7 mouse cellular contexts compared by ENCODE assay signal in the genomic region with DNA sequence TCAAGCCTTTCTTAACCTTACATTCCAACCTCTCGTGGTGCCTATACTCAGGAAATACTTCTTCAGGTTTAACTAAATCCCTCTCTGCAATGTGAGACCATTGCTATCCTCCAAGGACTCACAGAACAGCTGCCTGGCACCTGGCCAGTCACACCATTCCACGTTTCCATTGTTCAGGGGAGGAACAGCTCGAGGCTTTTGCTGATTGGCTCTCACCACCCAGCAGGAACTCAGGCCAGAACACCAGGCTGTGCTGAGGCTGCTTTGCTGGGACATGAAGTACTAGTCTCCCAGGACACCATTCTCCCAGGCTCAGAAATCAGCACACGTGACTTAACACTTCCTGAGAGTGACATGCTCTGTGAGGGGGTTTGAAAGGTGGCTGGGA.
A peak's percentile ranks its signal among the peaks of the same experiment; 100 is the strongest.
DNase-seq lines count a peak whose midpoint lies in the region; ATAC-seq lines count a peak whose summit lies in the region.

No protein-coding gene starts in this region.

- no peak overlapping the region for H3K4me3 ChIP-seq in hindbrain, embryonic 14.5 days (replicated peaks; ENCODE audit: low read length)

- H3K27ac ChIP-seq in hindbrain, embryonic 14.5 days = peak overlapping the region; percentile 67

- H3K9me3 ChIP-seq in hindbrain, embryonic 14.5 days (ENCODE audit: control insufficient read depth, low read length) = no peaks in the 10 kb centered on the region

- H3K9ac ChIP-seq in hindbrain, embryonic 14.5 days = no peak overlapping the region

- H3K27me3 ChIP-seq in hindbrain, embryonic 14.5 days (ENCODE audit: control insufficient read depth, insufficient read depth, low read length) = no peaks in the 10 kb centered on the region

- H3K4me1 ChIP-seq in hindbrain, embryonic 14.5 days (replicated peaks; ENCODE audit: control insufficient read depth, insufficient read depth, low read length) = peaks cover 9% of the 10 kb centered on the region; the same call in 1 of the 2 replicates

- WGBS in hindbrain, embryonic 14.5 days = 12% methylated on average over 4 of the region's 4 CpGs

- no peak overlapping the region for H3K4me2 ChIP-seq in hindbrain, embryonic 14.5 days (replicated peaks)

- ATAC-seq in hindbrain, embryonic 14.5 days (ENCODE audit: low FRiP score) = peak; percentile 70; the same call in 1 of the 2 replicates

- DNase-seq in adrenal gland, adult 8-10 months = peak; percentile 18
- DNase-seq in embryo, embryonic 11 days = peak; percentile 75
- peak; percentile 81 for DNase-seq in gastrocnemius, postnatal 10 days
- peak; percentile 56 for DNase-seq in hindbrain, embryonic 14.5 days (ENCODE audit: low spot score)
- peak; percentile 14 to 23 for DNase-seq in left cerebral cortex, postnatal 25 days (ENCODE audit: low spot score in 2 of 2)
- DNase-seq in neural tube, embryonic 10.5 days (ENCODE audit: extremely low spot score, low spot score) = peak; percentile 33
- no peak for DNase-seq in spleen, adult 12 weeks (ENCODE audit: low spot score)

- intact Hi-C loops in left cerebral cortex, postnatal 25 days (cut with DNase I) = no loop called here

- no peaks in the 10 kb centered on the region for H3K36me3 ChIP-seq in hindbrain, embryonic 14.5 days (replicated peaks; ENCODE audit: control insufficient read depth, insufficient read depth)
